22 mouse cellular contexts compared by ENCODE assay signal in the genomic region with DNA sequence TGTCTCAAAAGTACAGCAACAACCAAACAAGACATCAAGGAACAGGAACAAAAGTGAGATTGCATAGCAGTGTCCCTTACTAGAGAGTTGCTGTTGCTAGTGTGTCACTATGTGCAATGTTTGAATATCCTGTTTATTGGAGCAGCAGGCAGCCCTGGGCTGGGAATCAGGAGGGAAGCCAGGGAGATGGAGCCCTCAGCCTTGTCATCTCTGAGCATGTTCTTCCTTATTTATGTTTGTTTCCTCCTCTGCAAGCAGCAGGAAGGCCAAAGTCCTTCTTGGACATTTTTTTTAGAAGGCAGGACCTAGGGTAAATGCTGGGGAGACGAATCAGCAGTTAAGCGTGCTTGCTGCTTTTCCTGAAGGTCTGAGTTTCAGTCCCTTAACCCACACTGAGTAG.
DNase-seq lines count a peak whose midpoint lies in the region; ATAC-seq and TF ChIP-seq lines count a peak whose summit lies in the region.
"Had no signal": no experiment of that assay in that cellular context is flagged by ENCODE, and none has a peak within 500 bp of the region (broad histone marks: within the 10 kb centered on the region; RNA-seq: fewer than 3 reads in every experiment).

No protein-coding gene starts in this region.

- no peak for TF ChIP-seq POLR2A in liver, adult 2 months (IDR thresholded peaks at IDR 0.05; ENCODE audit: extremely low read depth, insufficient read depth, low read length)

- no peaks in the 10 kb centered on the region; the same call in 1 of the 2 replicates for H3K4me1 ChIP-seq in intestine, embryonic 16.5 days (ENCODE audit: control insufficient read depth, insufficient read depth, low read length)
- H3K4me1 ChIP-seq in intestine, embryonic 15.5 days (replicated peaks) = 0 out of 2 replicates have a peak, but pooled peaks cover 2% of the 10 kb centered on the region
- no peaks in the 10 kb centered on the region; the same call in 1 of the 2 replicates for H3K4me1 ChIP-seq in liver, adult 2 months (ENCODE audit: control insufficient read depth, insufficient read depth, low read length)
- no peaks in the 10 kb centered on the region for H3K4me1 ChIP-seq in lung, postnatal 0 days (ENCODE audit: insufficient read depth, low read depth, low read length)
- H3K4me1 ChIP-seq in megakaryocyte, embryonic 14.5 days = peaks cover 69% of the 10 kb centered on the region
- H3K4me1 ChIP-seq: forebrain, embryonic 10.5 days; limb, embryonic 15.5 days had no signal

- 70% methylated on average over 2 of the region's 2 CpGs for WGBS in intestine, embryonic 16.5 days
- WGBS in intestine, embryonic 15.5 days = 54% methylated on average over 2 of the region's 2 CpGs
- WGBS in liver, adult 2 months = 73% methylated on average over 2 of the region's 2 CpGs
- 65% methylated on average over 2 of the region's 2 CpGs for WGBS in lung, postnatal 0 days

- peak; percentile 5 for DNase-seq in liver, adult 2 months (ENCODE audit: extremely low read depth, low read depth, low spot score)
- no peak for DNase-seq in liver
- DNase-seq in lung, postnatal 0 days (ENCODE audit: low spot score) = peak; percentile 38
- no peak for DNase-seq in adrenal gland, postnatal 14 days
- no peak for DNase-seq in left cerebral cortex, postnatal 14 days (ENCODE audit: low spot score in 2 of 2)
- DNase-seq: cerebellum, adult 2 months; midbrain, embryonic 14.5 days; right cerebral cortex, postnatal 25 days; thymus, adult 18-20 months; thymus, postnatal 4 days had no signal

- H3K4me3 ChIP-seq in intestine, embryonic 16.5 days (ENCODE audit: low read length) = no peak overlapping the region
- H3K4me3 ChIP-seq in intestine, embryonic 15.5 days (replicated peaks) = no peak overlapping the region
- H3K4me3 ChIP-seq in liver, adult 2 months (ENCODE audit: insufficient read depth, low read depth, low read length) = no peak overlapping the region
- H3K4me3 ChIP-seq in lung, postnatal 0 days (ENCODE audit: low read depth, low read length) = no peak overlapping the region
- H3K4me3 ChIP-seq in megakaryocyte, embryonic 14.5 days (replicated peaks) = peak overlapping the region; percentile 53
- H3K4me3 ChIP-seq: forebrain, embryonic 10.5 days; hindbrain, embryonic 13.5 days; limb, embryonic 15.5 days; myocyte; neural tube, embryonic 15.5 days had no signal

- H3K27ac ChIP-seq in intestine, embryonic 16.5 days (ENCODE audit: low read length) = no peak overlapping the region
- H3K27ac ChIP-seq in intestine, embryonic 15.5 days = no peak overlapping the region
- H3K27ac ChIP-seq in liver, adult 2 months (replicated peaks; ENCODE audit: insufficient read depth, low read depth, low read length) = no peak overlapping the region
- H3K27ac ChIP-seq in lung, postnatal 0 days (ENCODE audit: low read length) = no peak overlapping the region
- H3K27ac ChIP-seq: forebrain, embryonic 10.5 days; hindbrain, embryonic 13.5 days; limb, embryonic 15.5 days; neural tube, embryonic 15.5 days had no signal

- TF ChIP-seq EP300 in lung, postnatal 0 days (IDR thresholded peaks at IDR 0.05) = peak; percentile 69

- TF ChIP-seq CTCF in liver, adult 2 months (IDR thresholded peaks at IDR 0.05; ENCODE audit: low read depth, low read length) = no peak
- no peak for TF ChIP-seq CTCF in lung, postnatal 0 days (IDR thresholded peaks at IDR 0.05)

- intact Hi-C loops in left cerebral cortex, postnatal 14 days (cut with DNase I) = no loop called here

- H3K9ac ChIP-seq in intestine, embryonic 16.5 days (ENCODE audit: low read depth, low read length) = no peak overlapping the region
- H3K9ac ChIP-seq in intestine, embryonic 15.5 days = no peak overlapping the region
- H3K9ac ChIP-seq in liver, adult 2 months (ENCODE audit: low read depth, low read length) = no peak overlapping the region
- H3K9ac ChIP-seq in lung, postnatal 0 days (replicated peaks; ENCODE audit: low read depth) = no peak overlapping the region
- H3K9ac ChIP-seq: hindbrain, embryonic 13.5 days; limb, embryonic 15.5 days; neural tube, embryonic 15.5 days had no signal

- H3K9me3 ChIP-seq in intestine, embryonic 16.5 days (ENCODE audit: control insufficient read depth, low read length) = no peaks in the 10 kb centered on the region
- H3K9me3 ChIP-seq in intestine, embryonic 15.5 days = no peaks in the 10 kb centered on the region
- no peaks in the 10 kb centered on the region for H3K9me3 ChIP-seq in lung, postnatal 0 days (ENCODE audit: low read length)
- H3K9me3 ChIP-seq in megakaryocyte, embryonic 14.5 days = no peaks in the 10 kb centered on the region
- H3K9me3 ChIP-seq: forebrain, embryonic 10.5 days; hindbrain, embryonic 13.5 days; limb, embryonic 15.5 days; neural tube, embryonic 15.5 days had no signal

- ATAC-seq in intestine, embryonic 16.5 days = 0 out of 2 replicates have a peak, but pooled peaks have one; percentile 31
- no peak for ATAC-seq in intestine, embryonic 15.5 days
- peak; percentile 71 for ATAC-seq in lung, postnatal 0 days
- ATAC-seq: CD4-positive, CD25-positive, alpha-beta regulatory T cell, adult 4 months; inflammation-experienced regulatory T-cells, adult 6 months; Patski had no signal

- H3K27me3 ChIP-seq in intestine, embryonic 16.5 days (replicated peaks; ENCODE audit: control insufficient read depth, insufficient read depth, low read length) = no peaks in the 10 kb centered on the region
- H3K27me3 ChIP-seq in intestine, embryonic 15.5 days (replicated peaks) = no peaks in the 10 kb centered on the region
- H3K27me3 ChIP-seq in liver, adult 2 months (ENCODE audit: control insufficient read depth, insufficient read depth, low read length) = no peaks in the 10 kb centered on the region
- H3K27me3 ChIP-seq in lung, postnatal 0 days (replicated peaks; ENCODE audit: insufficient read depth, low read length) = no peaks in the 10 kb centered on the region
- no peaks in the 10 kb centered on the region for H3K27me3 ChIP-seq in megakaryocyte, embryonic 14.5 days (replicated peaks)
- H3K27me3 ChIP-seq: hindbrain, embryonic 13.5 days; limb, embryonic 15.5 days; neural tube, embryonic 15.5 days; Patski had no signal

- H3K79me2 ChIP-seq in liver, adult 2 months (ENCODE audit: control insufficient read depth, insufficient read depth, low read length) = no peaks in the 10 kb centered on the region

- no peaks in the 10 kb centered on the region for H3K36me3 ChIP-seq in intestine, embryonic 16.5 days (ENCODE audit: control insufficient read depth, insufficient read depth, low read length)
- no peaks in the 10 kb centered on the region for H3K36me3 ChIP-seq in intestine, embryonic 15.5 days
- no peaks in the 10 kb centered on the region for H3K36me3 ChIP-seq in liver, adult 2 months (ENCODE audit: control insufficient read depth, insufficient read depth, low read length)
- H3K36me3 ChIP-seq in lung, postnatal 0 days (ENCODE audit: insufficient read depth, low read length) = no peaks in the 10 kb centered on the region
- H3K36me3 ChIP-seq in megakaryocyte, embryonic 14.5 days (replicated peaks; ENCODE audit: low read length) = peaks cover 48% of the 10 kb centered on the region
- H3K36me3 ChIP-seq: forebrain, embryonic 10.5 days; hindbrain, embryonic 13.5 days; limb, embryonic 15.5 days; neural tube, embryonic 15.5 days had no signal

- no peak overlapping the region for H3K4me2 ChIP-seq in intestine, embryonic 16.5 days (ENCODE audit: low read depth, low read length)
- H3K4me2 ChIP-seq in intestine, embryonic 15.5 days (replicated peaks) = no peak overlapping the region
- H3K4me2 ChIP-seq in lung, postnatal 0 days (replicated peaks; ENCODE audit: low read depth, low read length) = no peak overlapping the region
- H3K4me2 ChIP-seq: heart, embryonic 11.5 days; hindbrain, embryonic 13.5 days; limb, embryonic 15.5 days; neural tube, embryonic 15.5 days had no signal

Comparison
In these comparisons a context has a peak if more than half of its experiments do, and no peak if none do; other contexts are left out.
1. DNase-seq: peak in liver, adult 2 months (single experiment) and lung, postnatal 0 days (single experiment); none in liver (single experiment), adrenal gland, postnatal 14 days (single experiment) and left cerebral cortex, postnatal 14 days (0 of 2).